Mouse (Mus musculus) gonadal fat pad, adult 2 months (tissue): Measurements from ENCODE around the gene Sae1. TPM values are rescaled to one million over a fixed set of nuclear protein-coding genes. Genes with fewer than 3 reads are reported as not detected.

Experiments
- DNase-seq: peaks from one replicate; pipeline ENCODE4 v3.0.0-alpha.2; 2012; ENCODE audit warnings: low read depth
- polyA plus RNA-seq: library from polyadenylated mRNA; depleted of rRNA; stranded (reverse); fragments of >200 nt; gene quantifications from 2 replicates; pipeline ENCODE4 v1.2.3, GENCODE M21; 2012; rRNA removed

Sae1 gene
- polyA plus RNA-seq, result 41.0 and 47.9 TPM in 2 replicates

- no peak for DNase-seq
These were observed at the start of gene Sae1 for GRCm38 (mm10) chr7:16387160-16388041. TSS of gene Sae1 (minus strand) at chr7:16387806.

GRCm38 (mm10) chr7:16435088-16435487, 47.5 kb upstream of the Sae1 start:
- DNase-seq, result no peak

- DNase-seq, result no peak
These were observed 45.9 kb upstream of the Sae1 start for GRCm38 (mm10) chr7:16433352-16433971.

- no peak for DNase-seq
These were observed 38.6 kb upstream of the Sae1 start for GRCm38 (mm10) chr7:16426129-16426729.

GRCm38 (mm10) chr7:16425721-16426120, 38.1 kb upstream of the Sae1 start:
- DNase-seq, result no peak

- DNase-seq, result no peak
These were observed 36.1 kb upstream of the Sae1 start for GRCm38 (mm10) chr7:16423731-16424130.

GRCm38 (mm10) chr7:16422222-16422856, 34.7 kb upstream of the Sae1 start:
- DNase-seq, result no peak

- no peak for DNase-seq
These were observed 33.0 kb upstream of the Sae1 start for GRCm38 (mm10) chr7:16420493-16421118.

- DNase-seq, result no peak
These were observed 31.1 kb upstream of the Sae1 start for GRCm38 (mm10) chr7:16418713-16419112.

GRCm38 (mm10) chr7:16417141-16417771, 29.6 kb upstream of the Sae1 start:
- DNase-seq, result no peak

GRCm38 (mm10) chr7:16415426-16415825, 27.8 kb upstream of the Sae1 start:
- DNase-seq, result no peak

- DNase-seq, result no peak
These were observed 25.3 kb upstream of the Sae1 start for GRCm38 (mm10) chr7:16412930-16413329.

GRCm38 (mm10) chr7:16412220-16412896, 24.8 kb upstream of the Sae1 start:
- no peak for DNase-seq

- DNase-seq, result no peak
These were observed 23.5 kb upstream of the Sae1 start for GRCm38 (mm10) chr7:16411100-16411499.

- DNase-seq, result no peak
These were observed 19.4 kb upstream of the Sae1 start for GRCm38 (mm10) chr7:16406978-16407377.

- DNase-seq, result no peak
These were observed 18.1 kb upstream of the Sae1 start for GRCm38 (mm10) chr7:16405516-16406351.

- DNase-seq, result no peak
These were observed 17.5 kb upstream of the Sae1 start for GRCm38 (mm10) chr7:16405073-16405455.

GRCm38 (mm10) chr7:16404315-16405072, 16.9 kb upstream of the Sae1 start:
- no peak for DNase-seq
